Mouse (Mus musculus) thymus, postnatal 36 days (tissue): ENCODE results near the gene Nisch.

ENCODE experiments used
- DNase-seq, 2 experiments: peaks; one replicate each; pipeline ENCODE4 v3.0.0; 2022; ENCODE audit warnings: mixed read lengths in 2 of 2

Gene Nisch

DNA sequence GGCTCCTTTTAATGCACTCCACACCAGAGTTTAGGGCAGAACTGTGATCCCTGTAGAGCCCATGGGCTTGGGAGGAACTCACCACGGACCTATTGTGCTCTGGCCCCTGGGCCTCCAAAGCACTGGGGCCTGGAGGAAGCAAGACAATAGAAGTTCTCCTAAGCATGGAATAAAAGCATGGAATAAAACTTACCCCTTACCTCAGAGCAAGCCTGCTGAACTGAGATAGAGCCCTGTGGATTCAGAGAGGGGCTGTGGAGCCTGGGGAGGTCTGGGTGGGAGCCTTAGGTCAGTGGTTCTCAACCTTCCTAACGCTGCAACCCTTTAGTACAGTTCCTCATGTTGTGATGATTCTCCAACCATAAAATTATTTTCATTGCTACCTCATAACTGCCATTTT, at the start of gene Nisch:
Gene Nisch, minus strand, starts transcription at position 101 of the 400 bp plus-strand sequence.
- DNase-seq, result no peak

DNA sequence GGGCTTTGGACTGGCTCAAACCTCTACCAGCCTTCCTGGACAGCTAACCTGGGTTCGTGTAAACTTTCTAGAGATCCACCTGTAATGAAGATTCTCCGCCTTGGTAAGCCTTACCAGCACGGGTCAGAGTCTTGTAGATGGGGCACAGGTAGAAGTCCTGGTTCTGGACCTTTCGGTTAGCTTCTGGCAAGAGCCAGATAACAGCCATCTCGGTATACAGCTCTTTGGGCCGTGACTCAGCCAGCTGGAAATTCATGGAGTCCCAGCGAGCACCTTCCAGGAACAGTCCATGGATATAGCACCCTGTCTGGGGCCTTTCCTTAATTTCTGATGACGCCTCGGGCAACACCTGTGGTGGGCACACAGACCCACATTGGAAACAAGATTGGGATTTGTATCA, 44.2 kb upstream of the Nisch start:
- DNase-seq, result no peak

DNA sequence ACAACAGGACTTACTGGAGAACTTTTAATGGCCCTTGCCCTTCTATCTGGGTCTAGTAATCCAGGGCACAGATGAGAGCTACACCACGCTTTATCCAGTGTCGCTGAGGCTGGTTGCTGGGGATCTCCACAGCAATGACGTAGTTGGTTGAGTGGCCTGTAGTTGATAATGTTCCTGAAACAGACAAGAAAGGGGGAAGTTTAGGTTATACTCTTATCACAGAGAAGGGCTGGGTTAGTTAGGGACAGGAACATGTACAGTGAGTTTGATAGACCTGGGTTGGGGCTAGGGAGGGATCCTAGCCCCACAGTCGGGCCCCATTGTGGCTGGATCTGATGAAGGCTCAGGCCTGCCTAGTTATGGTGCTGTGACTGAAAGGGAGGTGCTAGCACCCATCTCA, 43.6 kb upstream of the Nisch start:
- DNase-seq, result no peak

DNA sequence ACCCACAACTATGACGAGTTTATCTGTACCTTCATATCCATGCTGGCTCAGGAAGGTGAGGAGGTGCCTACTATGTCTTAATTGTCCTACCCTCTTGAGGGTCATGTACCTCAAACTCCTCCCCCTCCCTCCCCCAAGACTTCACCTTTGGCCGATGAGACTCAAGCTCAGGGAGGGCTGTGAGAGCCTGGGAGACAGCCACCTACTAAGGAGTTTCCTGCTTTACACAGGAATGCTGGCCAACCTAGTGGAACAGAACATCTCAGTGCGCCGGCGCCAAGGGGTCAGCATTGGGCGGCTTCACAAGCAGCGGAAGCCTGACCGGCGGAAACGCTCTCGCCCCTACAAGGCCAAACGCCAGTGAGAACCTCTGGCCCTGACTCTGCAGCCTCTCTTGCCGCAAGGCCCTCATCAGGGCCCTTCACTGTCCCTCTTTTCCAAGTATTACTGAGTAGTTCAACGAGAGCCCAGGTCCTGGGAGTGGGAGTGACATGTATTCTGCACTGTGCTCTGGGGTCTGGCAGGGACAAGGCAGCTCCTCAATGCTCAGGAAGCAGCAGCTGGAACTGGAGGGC, 41.8 kb upstream of the Nisch start:
- DNase-seq, result no peak

DNA sequence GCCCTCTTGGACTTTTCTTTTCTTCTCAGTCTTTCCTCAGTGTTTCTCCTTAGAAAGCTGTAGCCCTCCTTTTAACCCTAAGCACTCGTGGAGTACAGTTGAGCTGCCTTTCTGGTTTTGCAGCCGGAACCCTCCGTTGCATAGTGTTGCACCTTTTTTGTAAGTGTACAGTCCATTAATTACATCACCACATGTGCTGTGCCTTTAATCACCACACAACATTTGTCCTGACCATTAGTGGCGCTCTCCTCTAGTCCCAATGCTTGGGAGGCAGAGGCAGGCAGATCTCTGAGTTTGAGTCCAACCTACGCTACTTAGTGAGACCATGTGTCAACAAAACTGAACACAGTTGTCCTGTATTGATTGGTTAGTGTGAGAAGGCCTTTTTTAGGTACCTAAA, 35.3 kb upstream of the Nisch start:
- no peak for DNase-seq

DNA sequence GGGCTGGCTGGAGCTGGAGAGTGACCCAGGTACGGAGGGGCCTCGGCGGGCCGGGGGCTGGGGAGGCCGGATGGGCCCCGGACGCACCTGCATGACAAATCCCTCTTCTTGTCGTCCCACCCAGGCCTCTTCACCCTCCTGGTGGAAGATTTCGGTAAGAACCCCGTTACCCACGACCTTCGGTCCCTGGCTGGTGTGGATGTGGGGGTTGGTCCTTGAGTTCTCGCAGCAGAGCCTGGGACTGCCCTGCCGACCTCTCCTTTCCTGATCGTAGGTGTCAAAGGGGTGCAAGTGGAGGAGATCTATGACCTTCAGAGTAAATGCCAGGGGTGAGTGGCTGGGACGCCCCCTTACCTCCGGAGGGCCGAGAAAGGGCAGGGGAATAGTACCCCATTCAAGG, 34.9 kb upstream of the Nisch start:
- no peak for DNase-seq

DNA sequence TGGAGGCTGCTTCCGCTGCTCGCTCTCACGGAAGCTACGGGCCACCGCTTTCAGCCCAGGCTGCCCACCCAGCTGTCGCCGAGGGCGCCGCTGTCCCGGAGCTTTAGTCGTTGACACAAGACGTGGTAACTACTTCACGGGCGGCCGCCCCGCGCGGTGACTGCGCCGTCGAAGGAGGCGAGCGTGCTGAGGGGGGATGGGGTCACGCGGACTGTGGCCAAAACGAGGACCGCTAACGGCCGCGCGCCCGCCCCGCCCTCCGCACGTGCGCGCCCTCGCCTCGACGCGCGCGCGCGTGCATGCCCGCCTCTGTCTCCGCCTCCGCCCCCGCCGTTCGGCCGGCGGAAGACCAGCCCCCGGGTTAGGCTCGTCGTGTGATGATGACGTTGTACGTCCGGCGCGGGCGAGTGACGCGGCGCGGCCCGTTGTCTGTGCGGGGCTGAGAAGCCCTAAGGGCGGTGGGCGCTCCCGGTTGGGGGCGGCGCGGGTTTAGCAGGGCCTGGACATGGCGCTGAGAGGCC, 34.4 kb upstream of the Nisch start, which contains the start of the genes Phf7 and Bap1:
Gene Phf7, minus strand, starts transcription at position 234 of the 521 bp plus-strand sequence.
Gene Bap1, plus strand, starts transcription at position 367 of the 521 bp plus-strand sequence.
- peak; percentile 95 to 97 for DNase-seq

DNA sequence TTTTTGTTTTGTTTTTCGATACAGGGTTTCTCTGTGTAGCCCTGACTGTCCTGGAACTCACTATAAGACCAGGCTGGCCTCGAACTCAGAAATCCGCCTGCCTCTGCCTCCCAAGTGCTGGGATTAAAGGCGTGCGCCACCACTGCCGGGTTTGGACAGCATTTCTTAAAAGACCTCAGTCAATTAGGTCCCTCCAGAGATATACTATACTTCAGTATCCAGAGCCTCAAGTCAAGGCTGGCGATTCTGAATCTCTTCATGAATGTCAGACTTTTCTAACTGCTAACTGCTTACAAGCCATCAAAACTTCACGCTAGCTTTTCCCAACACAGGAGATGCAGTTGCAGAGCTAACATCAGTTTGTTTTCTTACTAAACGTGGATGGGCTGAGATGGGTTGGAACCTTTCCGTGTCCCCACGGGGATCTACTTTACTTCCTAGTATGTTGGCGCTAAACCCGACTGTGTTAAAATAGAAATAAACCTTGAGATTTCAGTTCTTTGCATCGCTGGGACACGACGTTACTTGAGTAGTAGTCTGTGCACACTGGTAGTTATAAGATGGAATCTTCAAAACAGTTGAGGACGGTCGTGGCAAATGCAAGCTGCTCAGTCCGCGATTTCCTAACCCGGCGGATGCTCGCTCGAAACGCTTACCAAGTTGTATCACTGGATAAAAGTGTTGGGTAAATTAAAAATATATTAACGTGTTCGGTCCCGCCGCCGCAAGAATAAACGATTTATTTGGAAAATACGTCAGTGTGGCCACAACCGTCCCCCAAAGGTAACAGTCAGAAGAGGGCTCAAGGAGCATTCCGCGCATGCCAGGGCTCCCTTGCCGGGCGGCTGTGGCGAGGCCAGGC, 33.7 kb upstream of the Nisch start:
- no peak for DNase-seq

DNA sequence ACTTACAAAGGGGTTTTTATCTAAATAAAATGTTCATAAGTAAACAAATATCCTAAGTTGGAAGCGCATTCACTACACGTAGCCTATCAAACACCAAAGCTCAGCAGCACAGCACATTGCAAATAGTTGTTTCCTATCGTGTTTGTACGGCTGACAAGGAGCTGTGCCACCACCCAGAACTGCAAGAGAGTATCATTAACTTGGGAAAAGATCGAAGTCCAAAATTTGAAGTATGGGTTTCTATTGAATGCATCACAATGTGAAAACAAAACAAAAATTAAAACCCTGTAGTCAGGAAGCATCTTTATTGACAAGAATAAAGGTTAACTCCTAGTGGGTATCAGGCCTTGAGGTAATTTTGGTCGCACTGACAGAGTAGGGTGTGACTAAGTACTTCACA, 31.6 kb upstream of the Nisch start:
- DNase-seq, result no peak

DNA sequence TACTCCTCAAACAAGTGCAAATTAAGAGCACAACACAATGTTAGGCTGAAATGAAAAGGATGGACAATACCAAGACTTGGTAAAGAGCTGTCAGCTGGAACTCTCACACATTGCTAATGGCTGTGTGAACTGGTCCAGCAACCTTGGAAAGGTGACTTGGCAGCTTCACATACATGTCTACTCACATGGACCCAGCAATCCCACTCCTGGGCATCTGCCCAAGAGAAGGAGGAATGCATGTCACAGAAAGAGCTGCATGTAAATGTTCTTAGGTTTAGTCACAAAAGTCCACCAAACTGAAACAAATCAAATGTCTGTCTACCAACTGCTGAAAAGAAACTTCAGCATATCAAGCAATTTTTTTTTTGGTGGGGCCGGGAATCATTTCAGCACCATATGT, 29.2 kb upstream of the Nisch start:
- no peak for DNase-seq

DNA sequence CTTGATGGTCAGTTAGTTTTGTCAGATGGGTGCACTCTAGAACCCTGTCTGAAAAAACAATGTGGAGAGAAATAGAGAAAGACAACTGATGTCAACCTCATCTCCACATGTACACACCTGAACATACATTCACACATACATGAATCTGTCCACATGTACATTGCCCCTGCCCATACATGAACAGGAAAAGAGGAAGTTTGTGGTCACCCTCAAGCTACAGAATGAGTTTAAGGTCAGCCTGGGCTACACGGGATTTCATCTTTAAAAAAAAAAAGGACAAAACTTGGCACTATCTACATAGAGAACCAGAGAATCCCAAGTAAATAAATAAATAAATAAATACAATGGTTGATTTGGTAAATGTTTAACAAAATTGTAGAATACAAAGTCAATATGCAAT, 28.0 kb upstream of the Nisch start:
- DNase-seq, result no peak

DNA sequence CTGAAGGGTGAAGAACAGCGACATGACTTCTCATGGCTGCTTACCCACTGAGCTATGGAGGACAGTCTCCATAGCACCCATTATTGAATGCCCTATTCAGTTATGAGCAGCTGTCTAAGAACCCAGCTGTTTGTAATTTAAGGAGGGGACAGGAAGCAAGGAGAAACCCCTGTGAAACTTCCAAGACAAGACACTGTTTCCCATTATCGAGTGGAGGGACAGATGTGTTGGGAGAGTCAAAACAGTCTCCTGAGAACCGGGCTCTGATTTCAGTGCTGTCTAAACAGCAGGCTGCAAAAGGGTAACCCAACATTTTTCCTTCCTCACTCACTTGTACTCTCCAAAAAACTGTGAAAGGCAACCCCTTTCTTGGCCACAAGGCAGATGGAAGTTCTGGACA, 23.8 kb upstream of the Nisch start:
- no peak for DNase-seq

DNA sequence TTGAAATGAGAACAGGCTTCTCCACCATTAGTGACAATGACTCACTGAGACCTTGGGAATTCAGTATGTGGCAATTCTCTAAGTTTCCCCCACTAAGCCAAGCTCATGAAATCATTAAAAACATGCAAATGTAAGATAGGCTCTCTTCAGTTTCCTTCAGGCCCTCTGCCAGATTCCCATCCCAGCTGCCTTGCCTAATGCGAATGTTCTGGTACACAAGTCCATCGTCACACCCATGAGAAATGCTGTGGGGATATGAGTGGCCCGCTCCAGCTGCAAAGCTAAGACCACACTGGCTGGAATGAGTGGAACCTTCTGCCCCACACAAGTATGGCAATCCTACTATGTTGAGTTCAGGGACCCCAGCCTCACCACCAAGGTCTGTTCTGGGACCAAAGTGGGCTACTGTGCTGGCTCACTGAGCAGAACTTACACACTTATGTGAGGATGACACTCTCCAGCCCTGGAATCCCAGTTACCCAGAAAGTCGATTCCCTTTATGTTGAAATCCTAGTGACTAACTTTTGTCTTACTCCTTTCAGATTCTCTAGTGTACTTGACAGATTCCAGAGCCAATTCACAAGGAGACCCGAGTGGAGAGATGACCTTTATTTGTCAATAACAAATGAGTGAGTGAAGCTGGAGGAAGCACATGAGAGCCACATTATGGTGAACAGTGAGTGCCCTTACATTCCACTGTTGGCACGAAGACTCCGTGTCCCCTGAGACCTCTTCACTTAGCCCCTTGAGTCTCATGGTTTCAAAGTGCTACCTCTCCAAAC, 20.5 kb upstream of the Nisch start:
- DNase-seq, result no peak

DNA sequence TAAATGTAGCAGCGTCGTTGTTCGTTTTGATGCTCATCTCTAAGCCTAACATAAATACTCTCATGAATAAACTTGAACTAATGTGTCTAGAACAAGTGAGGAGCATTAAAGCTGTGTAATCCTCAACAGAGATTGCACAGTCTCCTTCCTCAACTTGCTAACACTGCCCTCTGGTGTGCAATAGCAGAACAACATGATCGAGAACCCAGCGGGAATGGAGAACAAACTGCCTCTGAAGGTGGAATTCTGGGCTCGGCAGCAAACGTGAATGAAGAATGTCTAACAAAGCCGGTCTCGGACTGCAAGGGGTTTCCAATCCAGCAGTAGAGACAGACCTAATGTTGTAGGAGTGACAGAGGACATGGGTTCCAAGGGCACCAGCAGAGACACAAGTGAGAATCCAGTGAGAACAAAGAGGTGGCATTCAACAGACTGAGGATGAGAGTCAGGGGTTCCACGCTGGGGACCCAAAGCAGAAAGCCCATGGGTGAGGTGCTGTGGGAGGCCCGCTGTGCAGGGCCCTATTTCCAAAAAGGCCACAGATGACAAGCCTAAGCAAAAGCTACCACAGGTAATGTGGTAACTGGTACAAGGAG, 17.3 kb upstream of the Nisch start:
- DNase-seq, result peak; percentile 49 to 61

DNA sequence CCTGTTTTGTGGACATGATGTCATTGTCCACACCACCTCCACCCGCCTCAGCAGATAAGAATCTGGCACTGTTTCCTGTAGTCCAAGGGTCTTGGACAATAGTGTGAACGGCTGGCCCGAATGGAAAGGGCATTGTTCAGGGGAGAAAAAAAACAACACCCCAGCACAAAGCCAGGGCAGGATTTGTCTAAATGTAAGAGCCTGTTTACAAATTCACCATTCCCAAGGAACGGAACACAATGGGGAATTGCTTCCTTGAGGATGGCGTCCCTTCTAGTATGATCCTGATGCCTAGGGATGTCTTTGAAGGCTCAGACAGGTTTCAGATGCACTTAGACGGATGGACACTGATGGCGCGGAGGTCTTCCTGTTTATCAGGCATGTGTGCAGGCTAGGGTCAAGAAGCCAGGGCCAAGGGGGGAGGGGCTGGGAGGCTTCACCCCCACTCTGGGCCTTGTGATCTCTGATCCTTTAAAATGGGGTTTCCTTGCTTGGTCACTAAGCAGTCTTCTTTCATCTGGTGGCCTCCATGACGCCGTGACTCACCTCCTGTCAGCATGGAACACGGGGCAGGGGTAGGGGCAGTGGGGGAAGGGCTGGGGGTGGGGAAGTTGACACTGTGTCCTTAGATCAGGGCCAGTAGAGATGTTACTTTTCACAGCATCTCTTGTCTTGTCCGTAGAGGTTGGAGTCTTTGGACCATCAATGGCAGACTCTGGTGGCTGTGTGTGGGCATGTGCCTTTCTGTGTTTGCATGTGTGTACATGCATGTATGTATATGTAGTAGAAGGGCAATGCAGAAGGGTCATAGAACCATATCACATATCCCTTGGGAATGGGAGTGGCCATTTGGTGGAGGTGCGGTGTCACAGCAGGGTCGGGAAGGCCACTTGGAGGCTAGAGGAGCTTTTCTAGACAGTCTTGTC, 16.6 kb upstream of the Nisch start:
- no peak for DNase-seq

DNA sequence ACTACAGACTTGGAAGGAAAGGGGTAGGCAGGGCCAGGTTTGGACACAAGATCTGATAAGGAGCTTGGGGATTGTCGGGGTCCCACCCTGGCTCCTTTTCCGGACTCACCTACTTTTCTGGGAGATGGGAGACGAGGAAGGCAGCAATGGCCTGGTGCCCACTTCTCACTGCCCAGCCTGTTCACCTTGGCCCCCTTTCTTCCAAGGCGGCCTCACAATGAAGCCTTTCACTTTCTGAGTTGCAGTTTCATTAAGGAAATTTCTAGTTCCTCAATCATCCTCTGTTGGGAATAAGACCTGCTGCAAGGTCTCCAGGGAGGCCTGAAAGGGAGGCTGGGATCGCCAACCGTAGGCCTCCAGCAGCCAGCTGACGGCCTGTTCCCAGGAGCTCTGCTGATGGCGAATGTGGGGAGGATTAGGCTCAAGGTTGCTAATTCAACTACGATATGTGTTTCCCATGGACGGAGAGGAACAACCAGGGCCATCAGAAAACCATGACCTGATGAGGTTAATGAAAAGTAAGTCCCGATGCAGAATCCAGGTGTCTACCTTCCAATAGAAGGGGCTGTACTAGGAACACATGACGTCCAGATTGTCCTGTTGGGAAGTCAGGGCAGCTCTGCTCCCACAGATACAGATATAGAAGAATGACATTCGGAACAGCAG, 15.8 kb upstream of the Nisch start:
- no peak for DNase-seq

DNA sequence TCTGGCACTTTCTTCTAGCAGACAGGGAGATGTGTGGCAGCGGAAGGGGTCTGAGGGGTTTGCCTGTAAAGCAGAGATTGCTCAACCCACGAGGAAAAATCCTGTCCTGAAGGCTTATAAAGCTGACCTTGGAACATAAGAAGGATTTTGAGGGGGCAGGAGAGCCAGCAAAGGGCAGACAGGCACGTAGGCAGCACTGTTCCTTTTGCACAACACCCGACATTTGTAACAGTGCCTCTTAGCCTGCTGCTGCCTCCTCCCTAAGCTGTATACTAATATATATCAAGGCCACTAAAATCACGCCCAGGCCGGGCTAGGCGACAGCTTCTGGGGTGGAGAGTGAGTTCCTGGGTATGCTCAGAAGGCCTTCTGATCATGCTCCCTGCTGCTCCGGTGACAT, 13.7 kb upstream of the Nisch start:
- DNase-seq, result no peak

DNA sequence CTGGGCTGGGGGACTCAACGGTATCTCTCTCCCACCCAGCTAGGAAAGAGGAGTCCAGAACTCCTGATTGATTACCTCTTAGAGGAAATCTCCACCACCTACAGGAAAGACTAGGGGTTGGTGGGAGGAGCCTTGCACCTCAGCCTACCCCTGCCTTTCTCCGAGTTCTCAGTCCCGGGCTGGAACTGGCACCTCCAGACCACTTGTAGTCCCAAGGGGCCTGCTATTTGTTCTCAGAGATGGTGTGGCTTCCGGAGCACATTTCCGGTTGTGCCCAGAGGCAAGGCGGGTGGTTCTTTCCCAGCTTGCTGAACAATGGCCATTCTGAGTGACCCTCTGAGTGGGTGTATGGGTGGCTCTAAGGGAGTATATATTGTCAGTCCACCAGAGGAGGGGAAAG, 11.5 kb upstream of the Nisch start:
- peak in 1 of 2 experiments; percentile 2 for DNase-seq

DNA sequence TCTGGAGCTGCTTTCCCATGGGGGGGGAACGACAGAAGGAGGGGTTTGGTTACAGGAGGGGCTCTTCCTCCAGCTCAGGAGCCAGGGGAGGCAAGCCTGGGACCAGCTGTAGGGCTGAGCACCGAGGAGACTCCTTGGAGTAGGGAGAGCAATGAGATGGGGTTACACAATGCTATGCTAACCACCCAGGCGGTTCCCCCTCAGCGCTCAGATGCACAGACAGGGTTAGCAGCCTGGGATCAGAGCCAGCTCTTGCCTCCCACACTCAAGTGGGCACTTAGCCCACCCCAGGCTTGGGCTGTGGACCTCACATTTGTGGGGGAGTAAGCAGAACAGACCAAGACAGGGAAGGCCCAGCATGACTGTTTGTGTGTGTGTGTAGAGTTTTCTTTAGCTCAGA, 10.2 kb upstream of the Nisch start:
- peak in 1 of 2 experiments; percentile 2 for DNase-seq

DNA sequence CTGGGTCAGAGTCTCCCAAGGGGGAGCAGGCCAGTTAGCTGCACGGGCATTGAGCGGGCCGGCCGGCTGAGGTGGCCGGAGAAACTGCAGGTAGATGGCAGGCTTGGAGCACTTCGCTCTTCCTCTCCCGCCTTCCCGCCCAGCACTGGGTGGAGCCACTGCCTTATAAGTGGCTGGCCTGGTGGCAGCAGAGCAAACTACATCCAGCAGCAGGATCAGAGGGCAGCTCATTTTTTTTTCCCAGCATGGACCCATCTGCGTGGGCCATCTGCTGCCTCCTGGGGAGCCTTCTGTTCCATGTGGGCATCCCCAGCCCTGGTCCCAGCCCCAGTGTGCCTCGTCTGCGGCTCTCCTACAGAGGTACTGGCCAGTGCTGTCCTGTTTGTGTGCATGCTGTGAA, 920 bp upstream of the Nisch start, which contains the start of gene Sema3g:
Gene Sema3g, plus strand, starts transcription at position 195 of the 400 bp plus-strand sequence.
- DNase-seq, result no peak
